Mouse (Mus musculus): Measurements from ENCODE around the gene Erbb4. TPM values are rescaled to one million over a fixed set of nuclear protein-coding genes. Genes with fewer than 3 reads are reported as not detected.

The Erbb4 gene
- total and polyA plus RNA-seq, 2 experiments = 0.50 to 2.9 TPM

DNA sequence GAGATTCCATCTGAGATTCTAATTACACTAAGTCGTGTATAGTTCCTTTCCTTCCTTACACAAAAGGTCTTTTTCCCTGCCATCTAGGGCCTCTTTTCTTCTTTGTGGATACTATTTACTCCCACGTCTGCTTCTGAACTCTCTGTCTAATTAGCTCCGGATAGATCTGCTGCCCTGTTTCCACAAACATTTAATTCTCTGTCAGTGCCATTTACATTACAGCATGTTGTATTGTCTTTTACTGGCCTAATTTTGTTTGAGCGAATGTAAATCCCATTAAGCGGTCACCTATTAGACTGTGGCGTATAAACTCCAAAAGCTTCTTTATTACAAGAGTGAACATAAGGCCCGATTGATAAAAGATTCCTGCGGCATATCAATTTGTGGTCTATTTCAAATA is 232.9 kb downstream of the Erbb4 start:
- 85% methylated on average over 8 of the region's 8 CpGs for WGBS

DNA sequence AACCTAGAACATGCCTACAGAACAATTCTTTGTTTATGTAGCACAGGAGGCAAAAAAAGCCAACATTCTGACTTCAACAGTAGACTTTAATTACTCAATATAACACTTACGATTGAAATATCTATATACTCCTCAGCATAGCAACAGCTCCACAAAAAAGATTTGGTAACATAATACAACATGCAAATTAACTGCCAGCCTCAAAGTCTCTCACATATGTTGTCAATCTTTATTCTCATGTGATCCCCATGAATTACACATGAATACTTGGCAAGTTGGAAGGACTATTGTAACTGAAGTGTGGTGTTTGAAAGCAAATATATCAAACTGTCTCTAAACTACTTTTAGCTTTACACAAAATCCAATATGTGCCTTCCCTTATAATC is 234.2 kb downstream of the Erbb4 start:
- DNase-seq (ENCODE audit: extremely low read depth, low read depth, low spot score) = no peak
- no peak overlapping the region for H3K27ac ChIP-seq (replicated peaks; ENCODE audit: insufficient read depth, low read depth, low read length)
- H3K36me3 ChIP-seq (ENCODE audit: control insufficient read depth, insufficient read depth, low read length) = no peaks in the 10 kb centered on the region
- H3K4me1 ChIP-seq (ENCODE audit: control insufficient read depth, insufficient read depth, low read length) = no peaks in the 10 kb centered on the region
- H3K9ac ChIP-seq (ENCODE audit: low read depth, low read length) = no peak overlapping the region
- H3K4me3 ChIP-seq (ENCODE audit: insufficient read depth, low read depth, low read length) = no peak overlapping the region
- H3K79me2 ChIP-seq (ENCODE audit: control insufficient read depth, insufficient read depth, low read length) = no peaks in the 10 kb centered on the region
- no peaks in the 10 kb centered on the region for H3K27me3 ChIP-seq (ENCODE audit: control insufficient read depth, insufficient read depth, low read length)
- 88% methylated on average over 1 of the region's 1 CpGs for WGBS
- TF ChIP-seq CTCF (IDR thresholded peaks at IDR 0.05; ENCODE audit: low read depth, low read length) (no peak), POLR2A (IDR thresholded peaks at IDR 0.05; ENCODE audit: extremely low read depth, insufficient read depth, low read length) (no peak)

More for the DNA sequence above, 232.9 kb downstream of the Erbb4 start:
- no peaks in the 10 kb centered on the region for H3K36me3 ChIP-seq (ENCODE audit: control insufficient read depth, insufficient read depth, low read length)
- H3K4me1 ChIP-seq (ENCODE audit: control insufficient read depth, insufficient read depth, low read length) = no peaks in the 10 kb centered on the region
- TF ChIP-seq CTCF (IDR thresholded peaks at IDR 0.05; ENCODE audit: low read depth, low read length) (no peak), POLR2A (IDR thresholded peaks at IDR 0.05; ENCODE audit: extremely low read depth, insufficient read depth, low read length) (no peak)
- H3K27ac ChIP-seq (replicated peaks; ENCODE audit: insufficient read depth, low read depth, low read length) = no peak overlapping the region
- no peak for DNase-seq (ENCODE audit: extremely low read depth, low read depth, low spot score)
- H3K4me3 ChIP-seq (ENCODE audit: insufficient read depth, low read depth, low read length) = no peak overlapping the region
- H3K27me3 ChIP-seq (ENCODE audit: control insufficient read depth, insufficient read depth, low read length) = no peaks in the 10 kb centered on the region
- no peaks in the 10 kb centered on the region for H3K79me2 ChIP-seq (ENCODE audit: control insufficient read depth, insufficient read depth, low read length)
- H3K9ac ChIP-seq (ENCODE audit: low read depth, low read length) = no peak overlapping the region

DNA sequence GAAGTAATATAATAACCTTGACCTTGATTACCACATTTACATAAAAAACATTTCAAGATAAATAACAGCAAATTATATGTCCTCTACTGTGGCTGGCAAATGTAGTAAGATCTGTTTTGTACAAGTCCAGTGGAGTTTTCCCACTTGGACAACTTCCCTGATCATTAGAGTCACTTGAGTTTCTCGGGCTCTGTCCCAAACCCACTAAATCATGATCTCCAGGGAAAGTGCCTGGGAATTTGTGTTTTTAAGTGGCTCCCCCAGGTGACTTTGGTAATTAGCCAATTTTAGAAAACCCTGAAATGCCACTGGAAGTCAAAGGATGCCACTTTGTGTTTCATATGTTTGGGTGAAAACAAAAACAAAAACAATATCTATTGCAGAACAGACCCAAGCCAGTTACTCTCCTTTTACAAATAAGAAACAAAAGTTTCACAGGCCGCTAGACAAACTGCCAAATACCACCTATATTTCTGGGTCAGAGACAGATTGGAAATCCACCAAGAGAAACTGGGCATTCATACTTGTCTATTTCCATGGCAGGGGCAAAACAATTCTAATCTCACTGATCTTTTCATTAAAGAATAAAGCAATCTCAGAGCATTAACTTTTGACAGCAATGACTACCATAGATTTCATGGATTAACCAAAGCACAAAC is 234.8 kb downstream of the Erbb4 start:
- H3K27me3 ChIP-seq (ENCODE audit: control insufficient read depth, insufficient read depth, low read length) = no peaks in the 10 kb centered on the region
- no peaks in the 10 kb centered on the region for H3K36me3 ChIP-seq (ENCODE audit: control insufficient read depth, insufficient read depth, low read length)
- no peak overlapping the region for H3K4me3 ChIP-seq (ENCODE audit: insufficient read depth, low read depth, low read length)
- DNase-seq (ENCODE audit: extremely low read depth, low read depth, low spot score) = peak; percentile 30
- WGBS = 60% methylated on average over 2 of the region's 2 CpGs
- H3K9ac ChIP-seq (ENCODE audit: low read depth, low read length) = no peak overlapping the region
- H3K79me2 ChIP-seq (ENCODE audit: control insufficient read depth, insufficient read depth, low read length) = no peaks in the 10 kb centered on the region
- H3K4me1 ChIP-seq (ENCODE audit: control insufficient read depth, insufficient read depth, low read length) = no peaks in the 10 kb centered on the region
- TF ChIP-seq CTCF (IDR thresholded peaks at IDR 0.05; ENCODE audit: low read depth, low read length) = no peak
- TF ChIP-seq POLR2A (IDR thresholded peaks at IDR 0.05; ENCODE audit: extremely low read depth, insufficient read depth, low read length) = no peak
- H3K27ac ChIP-seq (replicated peaks; ENCODE audit: insufficient read depth, low read depth, low read length) = no peak overlapping the region

DNA sequence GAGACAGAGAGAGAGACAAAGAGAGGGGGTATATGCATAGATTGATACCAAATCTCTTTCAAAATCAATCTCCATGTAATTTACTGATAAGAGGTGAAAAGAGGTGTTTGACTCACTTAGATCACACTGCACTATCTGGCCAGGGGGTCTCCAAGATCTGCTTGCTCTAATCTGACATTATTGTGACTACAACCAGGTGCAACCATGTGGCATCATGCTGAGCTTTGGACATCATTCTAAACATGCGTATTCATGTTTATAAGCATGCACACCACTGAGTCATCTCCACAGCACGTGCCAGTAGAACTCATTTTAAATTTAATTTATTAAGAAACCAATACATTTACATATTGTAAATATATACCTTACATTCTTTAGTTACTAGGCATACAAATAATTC is 247.5 kb downstream of the Erbb4 start:
- H3K79me2 ChIP-seq (ENCODE audit: control insufficient read depth, insufficient read depth, low read length) = no peaks in the 10 kb centered on the region
- no peaks in the 10 kb centered on the region for H3K36me3 ChIP-seq (ENCODE audit: control insufficient read depth, insufficient read depth, low read length)
- no peaks in the 10 kb centered on the region for H3K4me1 ChIP-seq (ENCODE audit: control insufficient read depth, insufficient read depth, low read length)
- no peak overlapping the region for H3K9ac ChIP-seq (ENCODE audit: low read depth, low read length)
- H3K4me3 ChIP-seq (ENCODE audit: insufficient read depth, low read depth, low read length) = no peak overlapping the region
- H3K27me3 ChIP-seq (ENCODE audit: control insufficient read depth, insufficient read depth, low read length) = no peaks in the 10 kb centered on the region
- no peak overlapping the region for H3K27ac ChIP-seq (replicated peaks; ENCODE audit: insufficient read depth, low read depth, low read length)
- WGBS = 81% methylated on average over 2 of the region's 2 CpGs
- TF ChIP-seq POLR2A (IDR thresholded peaks at IDR 0.05; ENCODE audit: extremely low read depth, insufficient read depth, low read length) (no peak), CTCF (IDR thresholded peaks at IDR 0.05; ENCODE audit: low read depth, low read length) (no peak)
- DNase-seq (ENCODE audit: extremely low read depth, low read depth, low spot score) = no peak

DNA sequence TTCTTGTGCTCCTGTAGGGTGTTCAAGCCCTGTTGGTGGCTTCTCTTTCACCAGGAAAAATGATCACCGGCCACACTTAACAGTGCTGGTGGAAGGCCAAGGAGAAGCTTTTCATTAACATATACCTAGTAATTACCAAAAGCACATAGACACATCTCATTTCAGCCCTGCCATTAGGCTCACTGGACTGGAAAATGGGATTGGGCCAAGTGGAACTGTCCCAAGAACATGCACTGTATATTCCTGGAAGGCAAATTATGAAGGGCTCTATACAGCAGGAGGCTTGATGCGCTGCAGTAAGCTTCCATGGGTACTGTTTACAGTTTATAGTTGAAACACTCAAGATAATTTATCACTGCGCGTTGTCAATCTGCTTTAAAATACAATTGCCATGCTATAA is 248.4 kb downstream of the Erbb4 start:
- H3K27ac ChIP-seq (replicated peaks; ENCODE audit: insufficient read depth, low read depth, low read length) = no peak overlapping the region

DNA sequence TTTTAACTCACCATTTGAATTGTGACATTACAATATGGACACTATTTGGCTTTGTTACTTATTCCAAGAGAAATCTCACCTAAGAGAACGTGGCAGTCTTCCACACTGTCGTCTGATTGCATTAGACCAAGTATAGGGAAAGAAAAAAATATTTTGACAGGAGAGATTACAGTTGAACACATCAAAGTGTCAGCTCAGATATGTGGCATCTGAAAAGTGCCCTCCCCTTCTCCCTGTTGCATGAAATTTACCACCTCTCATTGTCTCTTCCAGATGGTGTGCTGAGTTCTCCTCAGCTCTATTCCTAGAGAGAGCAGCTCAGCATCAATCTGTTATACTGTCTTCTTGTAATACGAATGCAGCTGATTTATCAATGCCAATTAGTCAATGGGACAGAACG is 268.5 kb downstream of the Erbb4 start:
- H3K4me1 ChIP-seq (ENCODE audit: control insufficient read depth, insufficient read depth, low read length) = no peaks in the 10 kb centered on the region
- no peak for DNase-seq (ENCODE audit: extremely low read depth, low read depth, low spot score)
- no peaks in the 10 kb centered on the region for H3K36me3 ChIP-seq (ENCODE audit: control insufficient read depth, insufficient read depth, low read length)
- H3K4me3 ChIP-seq (ENCODE audit: insufficient read depth, low read depth, low read length) = no peak overlapping the region
- H3K9ac ChIP-seq (ENCODE audit: low read depth, low read length) = no peak overlapping the region
- WGBS = 80% methylated on average over 4 of the region's 4 CpGs
- H3K27ac ChIP-seq (replicated peaks; ENCODE audit: insufficient read depth, low read depth, low read length) = no peak overlapping the region
- no peaks in the 10 kb centered on the region for H3K27me3 ChIP-seq (ENCODE audit: control insufficient read depth, insufficient read depth, low read length)
- TF ChIP-seq CTCF (IDR thresholded peaks at IDR 0.05; ENCODE audit: low read depth, low read length) = no peak
- no peak for TF ChIP-seq POLR2A (IDR thresholded peaks at IDR 0.05; ENCODE audit: extremely low read depth, insufficient read depth, low read length)
- H3K79me2 ChIP-seq (ENCODE audit: control insufficient read depth, insufficient read depth, low read length) = no peaks in the 10 kb centered on the region

More for the DNA sequence above, 248.4 kb downstream of the Erbb4 start:
- WGBS = 95% methylated on average over 4 of the region's 4 CpGs
- H3K79me2 ChIP-seq (ENCODE audit: control insufficient read depth, insufficient read depth, low read length) = no peaks in the 10 kb centered on the region
- no peaks in the 10 kb centered on the region for H3K36me3 ChIP-seq (ENCODE audit: control insufficient read depth, insufficient read depth, low read length)
- no peaks in the 10 kb centered on the region for H3K4me1 ChIP-seq (ENCODE audit: control insufficient read depth, insufficient read depth, low read length)
- H3K9ac ChIP-seq (ENCODE audit: low read depth, low read length) = no peak overlapping the region
- no peak overlapping the region for H3K4me3 ChIP-seq (ENCODE audit: insufficient read depth, low read depth, low read length)
- DNase-seq (ENCODE audit: extremely low read depth, low read depth, low spot score) = no peak
- TF ChIP-seq CTCF (IDR thresholded peaks at IDR 0.05; ENCODE audit: low read depth, low read length) (no peak), POLR2A (IDR thresholded peaks at IDR 0.05; ENCODE audit: extremely low read depth, insufficient read depth, low read length) (no peak)
- H3K27me3 ChIP-seq (ENCODE audit: control insufficient read depth, insufficient read depth, low read length) = no peaks in the 10 kb centered on the region

Measured in liver, adult 2 months (tissue).